Mouse (Mus musculus) thymus, adult 2 months (tissue): ENCODE measurements around the gene Ston2.

Source experiments
- CTCF ChIP-seq: fragments of 200-500 bp; IDR thresholded peaks from 2 replicates; pipeline ENCODE4 v1.5.1; 2012; ENCODE audit warnings: mild to moderate bottlenecking, control low read depth, low read length, moderate library complexity, borderline replicate concordance; ENCODE audit not compliant: control insufficient read depth, poor library complexity, insufficient read depth; ENCODE audit errors: extremely low read depth
- POLR2A ChIP-seq: fragments of 200-500 bp; IDR thresholded peaks from 2 replicates; pipeline ENCODE4 v1.6.1; 2012; ENCODE audit warnings: mild to moderate bottlenecking, low read length, control low read depth, moderate library complexity; ENCODE audit not compliant: control insufficient read depth, poor library complexity, insufficient read depth; ENCODE audit errors: extremely low read depth

DNA sequence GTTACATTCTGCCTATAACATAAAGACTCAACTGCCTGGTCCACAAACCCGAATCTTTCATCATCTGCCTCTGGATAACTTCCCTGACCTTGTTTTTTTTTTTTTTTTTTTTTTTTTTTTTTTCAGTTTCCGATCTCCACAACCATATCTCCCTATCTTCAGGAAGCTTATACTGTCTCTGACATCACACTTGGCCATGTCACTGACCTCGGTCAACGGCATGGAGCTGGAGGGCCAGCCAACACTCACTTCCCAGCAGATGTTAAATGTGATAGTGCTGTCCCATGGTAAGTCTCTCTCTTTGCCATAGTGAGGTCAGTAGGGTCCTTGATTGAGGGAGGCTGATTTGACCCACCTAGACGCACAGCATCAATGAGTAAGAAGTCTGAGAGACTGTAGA is 11.8 kb downstream of the Ston2 start:
- TF ChIP-seq CTCF (no peak), POLR2A (no peak)
